Mouse (Mus musculus) intestine, embryonic 14.5 days (tissue): ENCODE data around the gene Chchd6. TPM values are rescaled to one million over a fixed set of nuclear protein-coding genes. Genes with fewer than 3 reads are reported as not detected.

ENCODE experiments used
- ATAC-seq: fragments of 200-750 bp; cut with Nextera tagmentation; replicated peaks from 2 replicates; pipeline ENCODE4 v1.8.0; 2017; ENCODE audit warnings: low read depth, moderate number of reproducible peaks, moderate TSS enrichment, moderate library complexity; ENCODE audit not compliant: low FRiP score, low TSS enrichment
- DNase-seq: peaks from one replicate; pipeline ENCODE4 v3.0.0-alpha.2; 2018; ENCODE audit warnings: low spot score
- H3K27ac ChIP-seq: fragments of 300-500 bp; sonication (generic); 2 replicates; pipeline ENCODE4 v1.5.1; 2014; ENCODE audit warnings: low read depth, mild to moderate bottlenecking, control low read depth
- H3K27me3 ChIP-seq: fragments of 300-500 bp; sonication (generic); replicated peaks from 2 replicates; pipeline ENCODE4 v1.6.1; 2014; ENCODE audit warnings: low read length, control low read depth; ENCODE audit not compliant: control insufficient read depth, insufficient read depth
- H3K36me3 ChIP-seq: fragments of 300-500 bp; sonication (generic); 2 replicates; pipeline ENCODE4 v1.6.1; 2014; ENCODE audit warnings: low read length, control low read depth; ENCODE audit not compliant: control insufficient read depth, insufficient read depth
- H3K4me1 ChIP-seq: fragments of 300-500 bp; sonication (generic); replicated peaks from 2 replicates; pipeline ENCODE4 v1.6.1; 2014; ENCODE audit warnings: low read length, control low read depth, mixed read lengths; ENCODE audit not compliant: control insufficient read depth, insufficient read depth
- H3K4me2 ChIP-seq: fragments of 300-500 bp; sonication (generic); 2 replicates; pipeline ENCODE4 v1.6.1; 2014; ENCODE audit warnings: low read length
- H3K4me3 ChIP-seq: fragments of 300-500 bp; sonication (generic); 2 replicates; pipeline ENCODE4 v1.5.1; 2014; ENCODE audit warnings: low read depth, low read length, control low read depth, mixed read lengths
- H3K9ac ChIP-seq: fragments of 300-500 bp; sonication (generic); 2 replicates; pipeline ENCODE4 v1.6.1; 2014; ENCODE audit warnings: mild to moderate bottlenecking, low read length
- H3K9me3 ChIP-seq: fragments of 300-500 bp; sonication (generic); 2 replicates; pipeline ENCODE4 v1.6.1; 2016; ENCODE audit warnings: low read length, control low read depth; ENCODE audit not compliant: control insufficient read depth
- WGBS: fragments of 180-500 bp; shearing (Covaris S2); extraction: QIAGEN DNeasy Blood & Tissue Kit; methylation state at CpG from one replicate; pipeline ENCODE4 v1.1.7; 2014; 5-methylcytosine and 5-hydroxymethylcytosine counted together
- polyA plus RNA-seq: library from polyadenylated mRNA; unstranded; fragments of >200 nt; fragmentation: Nextera tagmentation; extraction: Ambion mirVana; gene quantifications from 2 replicates; pipeline ENCODE4 v1.2.1, GENCODE M21; 2014

The Chchd6 gene
- polyA plus RNA-seq, 1 experiment from 2014 or later = 59.9 TPM

DNA sequence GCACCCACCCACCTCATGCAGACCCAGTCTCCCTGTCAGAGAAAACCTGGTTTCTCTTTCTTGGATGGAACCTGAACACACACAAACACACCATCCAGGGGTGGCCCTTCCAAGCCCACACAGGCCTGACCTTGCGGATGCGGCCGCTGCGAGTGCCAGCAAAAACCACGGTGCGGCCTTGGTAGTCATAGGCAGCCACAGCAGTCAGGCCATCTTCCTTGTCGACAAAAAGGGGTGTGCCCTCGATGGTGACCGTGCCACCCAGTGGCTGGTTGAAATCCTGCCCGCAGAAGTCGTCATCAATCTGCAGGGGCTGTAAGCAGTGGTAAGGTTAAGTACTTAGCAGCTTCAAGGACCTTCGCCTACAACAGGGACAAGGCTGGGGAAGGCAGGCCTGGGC, 240.7 kb downstream of the Chchd6 start:
- Histone ChIP-seq H3K4me1 (peaks cover 29% of the 10 kb centered on the region), H3K4me3 (no peak overlapping the region), H3K9ac (no peak overlapping the region), H3K27ac (no peak overlapping the region), H3K36me3 (peaks cover 39% of the 10 kb centered on the region), H3K9me3 (no peaks in the 10 kb centered on the region), H3K27me3 (no peaks in the 10 kb centered on the region), H3K4me2 (no peak overlapping the region)
- no peak for ATAC-seq
- WGBS = 88% methylated on average over 12 of the region's 12 CpGs
- DNase-seq = no peak

DNA sequence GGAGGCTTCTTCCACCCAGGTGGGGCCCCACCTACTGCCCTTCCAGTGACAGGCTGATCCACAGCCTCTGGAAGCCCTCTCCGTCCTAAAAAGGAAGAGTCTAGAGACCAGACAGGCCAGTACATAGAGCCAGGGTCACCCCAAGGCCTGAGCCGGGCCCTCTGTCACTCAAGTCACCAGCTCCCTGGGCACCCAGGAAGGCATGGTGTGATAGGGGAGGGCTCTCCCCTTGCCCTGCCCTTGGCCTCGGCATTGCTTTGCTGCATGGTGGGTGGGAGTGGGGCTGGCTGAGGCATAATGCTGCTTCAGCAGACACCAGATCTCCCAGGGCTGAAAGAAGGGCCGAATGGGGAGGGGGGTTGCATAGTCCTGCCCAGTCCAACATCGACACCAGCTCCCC, 241.4 kb downstream of the Chchd6 start:
- H3K4me2 ChIP-seq = no peak overlapping the region
- H3K9ac ChIP-seq = no peak overlapping the region
- H3K9me3 ChIP-seq = no peaks in the 10 kb centered on the region
- H3K27me3 ChIP-seq = no peaks in the 10 kb centered on the region
- ATAC-seq = no peak
- H3K27ac ChIP-seq = no peak overlapping the region
- no peak overlapping the region for H3K4me3 ChIP-seq
- no peak for DNase-seq
- H3K4me1 ChIP-seq = peaks cover 22% of the 10 kb centered on the region
- WGBS = 79% methylated on average over 5 of the region's 5 CpGs
- H3K36me3 ChIP-seq = peaks cover 44% of the 10 kb centered on the region

DNA sequence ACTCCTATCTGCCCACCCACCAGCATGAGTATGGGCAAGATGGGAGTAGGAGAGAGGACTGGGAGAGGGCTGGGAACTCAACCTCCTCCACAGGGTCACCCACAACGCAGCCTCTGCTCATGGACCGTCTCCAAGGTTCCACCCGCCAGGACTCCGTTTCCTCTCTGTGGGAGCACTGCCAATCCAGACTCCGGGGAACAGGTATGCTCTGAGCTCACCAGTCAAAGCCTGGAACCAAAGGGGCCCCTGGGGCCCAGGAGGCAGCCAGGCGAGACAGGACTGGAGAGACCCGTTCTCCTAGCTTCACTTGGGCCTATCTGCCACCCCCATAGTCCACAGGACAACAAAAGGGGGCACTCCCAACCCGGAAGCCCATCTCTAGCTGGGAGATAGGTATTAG, 242.4 kb downstream of the Chchd6 start:
- Histone ChIP-seq H3K9me3 (no peaks in the 10 kb centered on the region), H3K27ac (no peak overlapping the region), H3K36me3 (peaks cover 45% of the 10 kb centered on the region), H3K4me1 (peaks cover 16% of the 10 kb centered on the region), H3K9ac (no peak overlapping the region), H3K4me2 (no peak overlapping the region), H3K27me3 (no peaks in the 10 kb centered on the region), H3K4me3 (no peak overlapping the region)
- WGBS = 74% methylated on average over 8 of the region's 8 CpGs
- DNase-seq = no peak
- ATAC-seq = no peak

DNA sequence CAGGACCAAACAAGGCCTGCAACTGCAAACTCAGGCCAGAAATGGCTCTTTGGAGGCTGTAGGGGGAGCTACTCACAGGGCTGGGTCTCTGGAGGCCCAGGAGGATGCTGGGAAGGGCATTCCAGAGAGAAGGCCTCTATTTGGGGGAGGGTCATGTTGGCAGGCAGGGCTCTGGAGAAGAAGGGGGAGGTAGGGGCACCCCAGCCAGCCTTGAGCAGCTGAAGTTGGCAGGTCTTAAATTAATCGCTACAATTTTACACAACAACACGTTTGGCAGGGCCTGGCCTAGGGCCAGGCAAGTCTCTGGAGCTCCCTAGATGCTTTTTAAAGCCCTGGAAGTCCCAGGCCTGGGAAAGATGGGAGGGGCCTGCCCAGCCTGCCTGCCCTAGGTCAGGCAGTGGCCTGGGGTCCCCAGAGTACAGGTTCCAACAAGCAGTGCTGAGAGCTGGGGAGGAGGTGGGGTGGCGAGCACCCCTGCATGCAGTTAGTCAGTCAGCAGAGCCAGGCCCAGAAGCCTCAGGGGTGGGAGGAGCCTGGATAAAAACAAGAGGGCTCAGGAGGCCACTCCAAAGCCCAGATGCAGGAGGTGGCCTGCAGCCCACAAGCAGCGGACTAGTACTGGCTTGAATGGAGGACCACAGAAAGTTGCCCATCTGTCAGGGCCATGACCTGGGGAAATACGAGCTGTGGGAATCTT, 243.9 kb downstream of the Chchd6 start:
- Histone ChIP-seq H3K27ac (peak overlapping the region; percentile 64), H3K9me3 (no peaks in the 10 kb centered on the region), H3K36me3 (peaks cover 57% of the 10 kb centered on the region), H3K27me3 (no peaks in the 10 kb centered on the region), H3K9ac (no peak overlapping the region), H3K4me2 (no peak overlapping the region), H3K4me1 (peaks cover 16% of the 10 kb centered on the region), H3K4me3 (no peak overlapping the region)
- WGBS = 26% methylated on average over 5 of the region's 5 CpGs
- peak; percentile 68 for DNase-seq
- peak; percentile 65 for ATAC-seq

DNA sequence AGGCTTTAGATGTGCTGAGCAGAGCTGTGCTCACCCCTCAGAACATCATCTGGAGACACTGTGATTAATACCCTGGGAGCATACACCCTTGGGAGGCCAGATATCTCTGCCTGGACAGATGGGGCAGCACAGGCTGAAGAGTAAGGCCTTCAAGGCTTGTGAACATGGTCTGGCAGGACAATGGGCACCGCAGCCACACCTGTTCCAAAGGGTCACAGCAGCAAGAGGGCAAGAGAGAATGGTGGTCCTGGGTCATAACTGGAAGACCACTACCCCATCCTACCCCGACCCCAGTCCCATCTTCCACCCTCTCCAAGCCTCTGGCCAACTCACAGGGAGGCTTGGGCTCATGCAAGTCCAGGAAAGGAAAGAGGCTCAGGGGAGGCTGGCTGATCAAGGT, 244.9 kb downstream of the Chchd6 start:
- 94% methylated on average over 2 of the region's 2 CpGs for WGBS
- H3K4me3 ChIP-seq = no peak overlapping the region
- no peaks in the 10 kb centered on the region for H3K9me3 ChIP-seq
- peaks cover 51% of the 10 kb centered on the region for H3K36me3 ChIP-seq
- no peak for DNase-seq
- H3K27ac ChIP-seq = peak overlapping the region; percentile 64; the same call in 1 of the 2 replicates
- H3K9ac ChIP-seq = no peak overlapping the region
- H3K27me3 ChIP-seq = no peaks in the 10 kb centered on the region
- peaks cover 20% of the 10 kb centered on the region for H3K4me1 ChIP-seq
- H3K4me2 ChIP-seq = no peak overlapping the region
- ATAC-seq = no peak

DNA sequence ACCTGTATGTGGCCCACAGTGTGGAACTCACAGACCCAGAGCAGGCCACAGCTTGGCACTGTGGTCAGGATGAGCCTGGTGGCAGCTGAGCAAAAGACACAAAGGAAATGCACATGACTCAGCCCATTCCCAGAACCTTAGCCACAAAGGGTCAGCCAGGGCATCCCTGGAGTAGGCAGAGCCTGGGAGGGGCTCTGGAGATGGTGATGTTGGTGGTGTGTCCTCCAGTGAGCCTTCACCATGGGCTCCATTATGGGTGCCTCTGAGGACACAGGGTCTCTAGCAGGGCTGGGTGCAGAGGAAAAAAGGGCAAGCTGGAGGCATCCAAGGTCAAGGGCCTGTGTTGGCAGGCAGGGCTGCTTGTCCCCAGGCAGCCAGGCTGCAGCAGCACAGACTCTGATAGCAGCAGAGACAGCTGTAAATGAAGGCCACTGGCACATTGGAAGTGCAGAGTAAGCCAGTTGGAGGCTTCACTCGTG, 245.4 kb downstream of the Chchd6 start:
- H3K9me3 ChIP-seq = no peaks in the 10 kb centered on the region
- DNase-seq (no peak), ATAC-seq (no peak)
- peaks cover 24% of the 10 kb centered on the region for H3K4me1 ChIP-seq
- no peaks in the 10 kb centered on the region for H3K27me3 ChIP-seq
- no peak overlapping the region for H3K4me3 ChIP-seq
- H3K36me3 ChIP-seq = peaks cover 51% of the 10 kb centered on the region
- no peak overlapping the region for H3K4me2 ChIP-seq
- no peak overlapping the region for H3K27ac ChIP-seq
- 61% methylated on average over 1 of the region's 1 CpGs for WGBS
- H3K9ac ChIP-seq = no peak overlapping the region

DNA sequence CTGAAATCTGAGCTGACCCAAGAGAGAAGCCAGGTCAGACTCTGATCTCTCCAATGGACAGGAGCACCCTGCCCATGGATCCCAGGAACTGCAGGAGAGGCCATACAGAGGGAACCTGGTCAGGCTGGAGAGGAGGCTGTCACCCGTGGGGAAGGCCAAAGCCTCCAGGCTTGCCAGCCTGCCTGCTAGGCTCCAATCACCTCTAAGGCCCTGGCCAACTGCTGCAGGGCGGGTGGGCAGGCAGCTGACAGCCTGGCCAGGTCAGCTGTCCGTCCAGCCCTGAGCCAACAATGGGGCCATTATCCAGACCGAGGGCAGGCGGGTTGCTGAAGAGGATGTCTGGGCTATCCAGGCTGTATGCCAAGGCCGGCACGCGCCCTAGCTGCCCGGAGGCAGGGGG, 247.1 kb downstream of the Chchd6 start:
- ATAC-seq = no peak
- 87% methylated on average over 9 of the region's 9 CpGs for WGBS
- no peak overlapping the region for H3K4me2 ChIP-seq
- no peak overlapping the region for H3K27ac ChIP-seq
- no peak overlapping the region for H3K4me3 ChIP-seq
- H3K9me3 ChIP-seq = no peaks in the 10 kb centered on the region
- peaks cover 43% of the 10 kb centered on the region for H3K36me3 ChIP-seq
- H3K9ac ChIP-seq = no peak overlapping the region
- no peak for DNase-seq
- H3K4me1 ChIP-seq = peaks cover 30% of the 10 kb centered on the region
- H3K27me3 ChIP-seq = no peaks in the 10 kb centered on the region

DNA sequence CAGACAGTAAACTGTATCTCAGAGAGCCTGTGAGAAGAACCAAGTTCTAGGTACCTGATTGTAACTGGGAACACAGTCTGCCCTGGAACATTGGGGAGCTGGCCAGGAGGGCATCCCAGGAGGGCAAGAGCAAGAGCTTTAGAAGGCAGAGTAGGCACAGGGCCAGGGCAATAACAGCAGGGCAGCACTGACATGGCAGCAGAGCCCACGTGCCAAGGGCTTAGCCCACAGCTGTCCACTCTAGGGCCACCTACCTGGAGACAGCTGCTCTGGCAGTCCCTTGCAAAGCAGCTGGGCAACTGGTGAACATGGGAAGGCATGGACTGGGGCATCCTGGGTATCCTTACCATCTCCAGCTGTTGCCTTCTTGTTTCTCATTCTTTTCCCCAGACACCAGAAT, 247.7 kb downstream of the Chchd6 start:
- peaks cover 45% of the 10 kb centered on the region for H3K36me3 ChIP-seq
- 85% methylated on average over 1 of the region's 1 CpGs for WGBS
- H3K9me3 ChIP-seq = no peaks in the 10 kb centered on the region
- H3K4me1 ChIP-seq = peaks cover 30% of the 10 kb centered on the region
- H3K9ac ChIP-seq = no peak overlapping the region
- no peak overlapping the region for H3K27ac ChIP-seq
- ATAC-seq (no peak), DNase-seq (no peak)
- H3K4me2 ChIP-seq = no peak overlapping the region
- H3K4me3 ChIP-seq = no peak overlapping the region
- H3K27me3 ChIP-seq = no peaks in the 10 kb centered on the region

DNA sequence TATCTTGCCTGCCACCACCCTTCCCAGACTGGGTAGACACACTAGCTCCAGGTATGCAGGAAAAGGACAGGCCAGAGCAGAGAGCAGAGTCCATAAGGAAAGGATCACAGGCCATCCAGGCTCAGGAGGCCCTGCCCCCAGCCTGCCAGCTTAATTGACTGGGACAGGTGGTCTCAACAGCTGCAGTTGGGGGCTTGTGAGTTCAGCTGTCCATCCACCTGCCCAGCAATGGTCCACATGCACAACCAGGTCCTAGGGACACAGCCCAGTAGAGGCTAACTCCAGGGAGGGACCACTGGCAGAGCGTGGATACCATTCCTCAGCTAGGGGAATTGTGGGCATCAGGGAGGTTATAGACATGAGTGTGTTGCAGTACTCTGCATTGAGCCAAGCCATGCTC, 249.6 kb downstream of the Chchd6 start:
- no peak overlapping the region for H3K4me3 ChIP-seq
- H3K4me1 ChIP-seq = peaks cover 19% of the 10 kb centered on the region
- ATAC-seq = no peak
- no peaks in the 10 kb centered on the region for H3K27me3 ChIP-seq
- H3K27ac ChIP-seq = peak overlapping the region; percentile 78; the same call in 1 of the 2 replicates
- WGBS = 85% methylated on average over 1 of the region's 1 CpGs
- no peak overlapping the region for H3K4me2 ChIP-seq
- DNase-seq = no peak
- no peaks in the 10 kb centered on the region for H3K9me3 ChIP-seq
- peaks cover 58% of the 10 kb centered on the region for H3K36me3 ChIP-seq
- H3K9ac ChIP-seq = no peak overlapping the region
